Mouse (Mus musculus): ENCODE results near the gene Tbk1.

- TF ChIP-seq ETS1 (conservative IDR thresholded peaks at IDR 0.05; ENCODE audit: low read depth, low read length) = no peak
- TF ChIP-seq MXI1 (IDR thresholded peaks at IDR 0.05; ENCODE audit: low read depth, low read length) = peak; percentile 41
- no peak for TF ChIP-seq CTCF (conservative IDR thresholded peaks at IDR 0.05 in 1 of 2, IDR thresholded peaks at IDR 0.05 in 1 of 2; ENCODE audit: low read depth in 2 of 2, low read length in 2 of 2)
- TF ChIP-seq POLR2A (IDR thresholded peaks at IDR 0.05; ENCODE audit: low read depth, low read length) = no peak
- TF ChIP-seq TCF12 (IDR thresholded peaks at IDR 0.05; ENCODE audit: low read depth, low read length) = no peak
- TF ChIP-seq MAFK (IDR thresholded peaks at IDR 0.05; ENCODE audit: insufficient replicate concordance, low read length) = no peak
- TF ChIP-seq NELFE (IDR thresholded peaks at IDR 0.05; ENCODE audit: low read depth, low read length) = no peak
- no peak for TF ChIP-seq PAX5 (IDR thresholded peaks at IDR 0.05; ENCODE audit: low read length)
- TF ChIP-seq POLR2AphosphoS2 (IDR thresholded peaks at IDR 0.05; ENCODE audit: low read depth, low read length) = no peak
These were observed 1.4 kb downstream of the Tbk1 start for GRCm38 (mm10) chr10:121585056-121585790.

Measured in CH12.LX (cell line).